Mouse (Mus musculus) forebrain, postnatal 0 days (tissue): ENCODE measurements at regions not wholly inside any gene's neighbourhood (a gene's known extent, or its start where the extent isn't known, plus 50 kb on each side); places are given as distances from the start of the nearest gene placed in this dataset.

Source experiments
- ATAC-seq: fragments of 200-750 bp; cut with Nextera tagmentation; 2 replicates; pipeline ENCODE4 v1.8.0; 2017; ENCODE audit warnings: mild to moderate bottlenecking, moderate library complexity
- DNase-seq: peaks from one replicate; pipeline ENCODE4 v3.0.0-alpha.2; 2015
- H3K27ac ChIP-seq: fragments of 300-500 bp; sonication (generic); 2 replicates; pipeline ENCODE4 v1.5.1; 2014; ENCODE audit warnings: low read depth, mild to moderate bottlenecking, antibody characterized with exemption, low read length, moderate library complexity, mixed read lengths
- H3K27me3 ChIP-seq: fragments of 300-500 bp; sonication (generic); 2 replicates; pipeline ENCODE4 v1.6.1; 2014; ENCODE audit warnings: mild to moderate bottlenecking, low read length, mixed read lengths; ENCODE audit not compliant: insufficient read depth
- H3K36me3 ChIP-seq: fragments of 300-500 bp; sonication (generic); 2 replicates; pipeline ENCODE4 v1.6.1; 2014; ENCODE audit warnings: mild to moderate bottlenecking, moderate library complexity; ENCODE audit not compliant: insufficient read depth
- H3K4me1 ChIP-seq: fragments of 300-500 bp; sonication (generic); 2 replicates; pipeline ENCODE4 v1.6.1; 2014; ENCODE audit warnings: antibody characterized with exemption; ENCODE audit not compliant: insufficient read depth
- H3K4me2 ChIP-seq: fragments of 300-500 bp; sonication (generic); 2 replicates; pipeline ENCODE4 v1.6.1; 2014; ENCODE audit warnings: low read depth, mild to moderate bottlenecking, moderate library complexity
- H3K4me3 ChIP-seq: fragments of 300-500 bp; sonication (generic); 2 replicates; pipeline ENCODE4 v1.5.1; 2014; ENCODE audit warnings: low read depth, low read length, mixed read lengths
- H3K9ac ChIP-seq: fragments of 300-500 bp; sonication (generic); 2 replicates; pipeline ENCODE4 v1.6.1; 2014; ENCODE audit warnings: mild to moderate bottlenecking
- H3K9me3 ChIP-seq: fragments of 300-500 bp; sonication (generic); 2 replicates; pipeline ENCODE4 v1.6.1; 2016; ENCODE audit warnings: low read length
- CTCF ChIP-seq: sonication (generic); IDR thresholded peaks from 2 replicates; pipeline ENCODE4 v1.5.1; 2016; ENCODE audit warnings: antibody characterized with exemption, control low read depth, low read depth
- WGBS: fragments of 180-500 bp; shearing (Covaris S2); extraction: QIAGEN DNeasy Blood & Tissue Kit; methylation state at CpG from one replicate; pipeline ENCODE4 v1.1.7; 2014; 5-methylcytosine and 5-hydroxymethylcytosine counted together

GRCm38 (mm10) chr13:70213017-70213416 is 410.8 kb downstream of the Med10 start:
- WGBS, result 92% methylated on average over 3 of the region's 3 CpGs
- DNase-seq (no peak), ATAC-seq (no peak)
- TF ChIP-seq CTCF, result no peak
- no peaks in the 10 kb centered on the region for H3K36me3 ChIP-seq
- H3K4me2 ChIP-seq, result no peak overlapping the region
- no peaks in the 10 kb centered on the region for H3K9me3 ChIP-seq
- H3K27ac ChIP-seq, result no peak overlapping the region
- H3K27me3 ChIP-seq, result no peaks in the 10 kb centered on the region
- peaks cover 10% of the 10 kb centered on the region; the same call in 1 of the 2 replicates for H3K4me1 ChIP-seq
- H3K4me3 ChIP-seq, result no peak overlapping the region
- no peak overlapping the region for H3K9ac ChIP-seq

- Histone ChIP-seq H3K4me2 (no peak overlapping the region), H3K4me1 (peaks cover 10% of the 10 kb centered on the region; the same call in 1 of the 2 replicates), H3K9ac (no peak overlapping the region), H3K27me3 (no peaks in the 10 kb centered on the region), H3K36me3 (no peaks in the 10 kb centered on the region), H3K27ac (no peak overlapping the region), H3K4me3 (no peak overlapping the region), H3K9me3 (no peaks in the 10 kb centered on the region)
- ATAC-seq, result no peak
- TF ChIP-seq CTCF, result no peak
- no peak for DNase-seq
- WGBS, result 60% methylated on average over 2 of the region's 2 CpGs
Observed at GRCm38 (mm10) chr13:70213622-70214021, 411.4 kb downstream of the Med10 start.

- Histone ChIP-seq H3K9me3 (no peaks in the 10 kb centered on the region), H3K9ac (no peak overlapping the region), H3K4me2 (no peak overlapping the region), H3K27me3 (no peaks in the 10 kb centered on the region), H3K4me3 (no peak overlapping the region), H3K27ac (no peak overlapping the region), H3K36me3 (no peaks in the 10 kb centered on the region), H3K4me1 (peaks cover 10% of the 10 kb centered on the region; the same call in 1 of the 2 replicates)
- WGBS, result 77% methylated on average over 10 of the region's 10 CpGs
- TF ChIP-seq CTCF, result no peak
- ATAC-seq (no peak), DNase-seq (no peak)
Observed at GRCm38 (mm10) chr13:70214022-70214654, 411.9 kb downstream of the Med10 start.

GRCm38 (mm10) chr13:70216134-70216533 is 413.9 kb downstream of the Med10 start:
- H3K27ac ChIP-seq, result 0 out of 2 replicates have a peak overlapping the region, but pooled peaks have one; percentile 30

GRCm38 (mm10) chr13:70217429-70218133 is 415.4 kb downstream of the Med10 start:
- Histone ChIP-seq H3K36me3 (no peaks in the 10 kb centered on the region), H3K4me3 (no peak overlapping the region), H3K9me3 (no peaks in the 10 kb centered on the region), H3K27me3 (no peaks in the 10 kb centered on the region), H3K4me1 (peaks cover 10% of the 10 kb centered on the region; the same call in 1 of the 2 replicates), H3K9ac (0 out of 2 replicates have a peak overlapping the region, but pooled peaks have one; percentile 14), H3K27ac (peak overlapping the region; percentile 74), H3K4me2 (peak overlapping the region; percentile 32)
- DNase-seq (peak; percentile 50), ATAC-seq (peak; percentile 68)
- no peak for TF ChIP-seq CTCF
- WGBS, result 26% methylated on average over 15 of the region's 15 CpGs

More at GRCm38 (mm10) chr13:70216134-70216533, 413.9 kb downstream of the Med10 start:
- H3K4me1 ChIP-seq, result peaks cover 10% of the 10 kb centered on the region; the same call in 1 of the 2 replicates
- H3K4me2 ChIP-seq, result no peak overlapping the region
- H3K9me3 ChIP-seq, result no peaks in the 10 kb centered on the region
- no peaks in the 10 kb centered on the region for H3K36me3 ChIP-seq
- no peak overlapping the region for H3K4me3 ChIP-seq
- H3K9ac ChIP-seq, result no peak overlapping the region
- no peaks in the 10 kb centered on the region for H3K27me3 ChIP-seq
- WGBS, result 62% methylated on average over 6 of the region's 6 CpGs
- no peak for TF ChIP-seq CTCF
- ATAC-seq (no peak), DNase-seq (no peak)

GRCm38 (mm10) chr13:70223485-70223884 is 413.9 kb downstream of the Ice1 start:
- no peak for DNase-seq
- no peak for ATAC-seq
- no peaks in the 10 kb centered on the region for H3K9me3 ChIP-seq
- no peak overlapping the region for H3K4me3 ChIP-seq
- TF ChIP-seq CTCF, result no peak
- no peaks in the 10 kb centered on the region for H3K27me3 ChIP-seq
- H3K27ac ChIP-seq, result no peak overlapping the region
- no peak overlapping the region for H3K9ac ChIP-seq
- peaks cover 5% of the 10 kb centered on the region; the same call in 1 of the 2 replicates for H3K4me1 ChIP-seq
- no peak overlapping the region for H3K4me2 ChIP-seq
- WGBS, result 90% methylated on average over 5 of the region's 5 CpGs
- no peaks in the 10 kb centered on the region for H3K36me3 ChIP-seq

- 35% methylated on average over 6 of the region's 6 CpGs for WGBS
- H3K9me3 ChIP-seq, result no peaks in the 10 kb centered on the region
- H3K4me1 ChIP-seq, result peaks cover 5% of the 10 kb centered on the region; the same call in 1 of the 2 replicates
- no peak for TF ChIP-seq CTCF
- ATAC-seq (peak; percentile 42), DNase-seq (peak; percentile 38)
- no peak overlapping the region for H3K9ac ChIP-seq
- no peaks in the 10 kb centered on the region for H3K27me3 ChIP-seq
- H3K27ac ChIP-seq, result no peak overlapping the region
- H3K36me3 ChIP-seq, result no peaks in the 10 kb centered on the region
- no peak overlapping the region for H3K4me2 ChIP-seq
- no peak overlapping the region for H3K4me3 ChIP-seq
Observed at GRCm38 (mm10) chr13:70227167-70227566, 410.3 kb downstream of the Ice1 start.
